Mouse (Mus musculus) kidney, embryonic 16.5 days (tissue): Measurements from ENCODE around the gene Gm2663. TPM values are rescaled to one million over a fixed set of nuclear protein-coding genes. Genes with fewer than 3 reads are reported as not detected.
"Not testable (repeated sequence)": the region's sequence is repeated elsewhere in the genome, so short reads cannot be mapped to it uniquely, and the experiment has no call there.

Experiments used
- ATAC-seq: fragments of 200-750 bp; cut with Nextera tagmentation; 2 replicates; pipeline ENCODE4 v1.8.0; 2017; ENCODE audit warnings: moderate TSS enrichment; ENCODE audit not compliant: low FRiP score, low TSS enrichment
- H3K27ac ChIP-seq: fragments of 300-500 bp; sonication (generic); 2 replicates; pipeline ENCODE4 v1.5.1; 2014; ENCODE audit warnings: low read length
- H3K27me3 ChIP-seq: fragments of 300-500 bp; sonication (generic); 2 replicates; pipeline ENCODE4 v1.6.1; 2014; ENCODE audit warnings: low read length, control low read depth, mixed read lengths; ENCODE audit not compliant: insufficient read depth
- H3K36me3 ChIP-seq: fragments of 300-500 bp; sonication (generic); 2 replicates; pipeline ENCODE4 v1.6.1; 2014; ENCODE audit warnings: low read length, control low read depth, mixed read lengths; ENCODE audit not compliant: insufficient read depth
- H3K4me1 ChIP-seq: fragments of 300-500 bp; sonication (generic); 2 replicates; pipeline ENCODE4 v1.6.1; 2014; ENCODE audit warnings: low read length, control low read depth, mixed read lengths; ENCODE audit not compliant: insufficient read depth
- H3K4me2 ChIP-seq: fragments of 300-500 bp; sonication (generic); replicated peaks from 2 replicates; pipeline ENCODE4 v1.6.1; 2014; ENCODE audit warnings: low read depth, low read length
- H3K4me3 ChIP-seq: fragments of 300-500 bp; sonication (generic); 2 replicates; pipeline ENCODE4 v1.5.1; 2014; ENCODE audit warnings: mild to moderate bottlenecking, low read length
- H3K9ac ChIP-seq: fragments of 300-500 bp; sonication (generic); replicated peaks from 2 replicates; pipeline ENCODE4 v1.6.1; 2014; ENCODE audit warnings: low read length
- H3K9me3 ChIP-seq: fragments of 300-500 bp; sonication (generic); 2 replicates; pipeline ENCODE4 v1.6.1; 2016; ENCODE audit warnings: low read length, control low read depth
- WGBS: fragments of 180-500 bp; shearing (Covaris S2); extraction: QIAGEN DNeasy Blood & Tissue Kit; methylation state at CpG from one replicate; pipeline ENCODE4 v1.1.7; 2014; 5-methylcytosine and 5-hydroxymethylcytosine counted together
- polyA plus RNA-seq: library from polyadenylated mRNA; unstranded; fragments of >200 nt; fragmentation: Nextera tagmentation; extraction: Ambion mirVana; gene quantifications from 2 replicates; pipeline ENCODE4 v1.2.1, GENCODE M21; 2015

Gene Gm2663
- polyA plus RNA-seq = not detected in 2 replicates

GRCm38 (mm10) chr6:40999379-40999778 lies at the start of gene Gm2663:
TSS of gene Gm2663 (minus strand) at chr6:40999479.
- not testable (repeated sequence) for H3K27me3 ChIP-seq, H3K36me3 ChIP-seq, ATAC-seq, H3K9me3 ChIP-seq, H3K9ac ChIP-seq, H3K4me3 ChIP-seq, H3K4me2 ChIP-seq, H3K4me1 ChIP-seq, H3K27ac ChIP-seq

GRCm38 (mm10) chr6:41048602-41049001 lies 49.3 kb upstream of the Gm2663 start:
- Histone ChIP-seq H3K9me3 (no peaks in the 10 kb centered on the region), H3K4me3 (no peak overlapping the region), H3K4me2 (no peak overlapping the region), H3K27me3 (no peaks in the 10 kb centered on the region), H3K4me1 (no peaks in the 10 kb centered on the region), H3K9ac (no peak overlapping the region), H3K27ac (no peak overlapping the region), H3K36me3 (no peaks in the 10 kb centered on the region)
- ATAC-seq = no peak
- 19% methylated on average over 1 of the region's 1 CpGs for WGBS

- Histone ChIP-seq H3K9me3 (no peaks in the 10 kb centered on the region), H3K4me2 (no peak overlapping the region), H3K4me1 (no peaks in the 10 kb centered on the region), H3K27me3 (no peaks in the 10 kb centered on the region), H3K4me3 (no peak overlapping the region), H3K27ac (no peak overlapping the region), H3K36me3 (no peaks in the 10 kb centered on the region), H3K9ac (no peak overlapping the region)
- no peak for ATAC-seq
- 84% methylated on average over 1 of the region's 1 CpGs for WGBS
These were observed 48.7 kb upstream of the Gm2663 start for GRCm38 (mm10) chr6:41047961-41048360.

GRCm38 (mm10) chr6:41047202-41047601 lies 47.9 kb upstream of the Gm2663 start:
- no peaks in the 10 kb centered on the region for H3K9me3 ChIP-seq
- H3K4me1 ChIP-seq = no peaks in the 10 kb centered on the region
- H3K36me3 ChIP-seq = no peaks in the 10 kb centered on the region
- no peak overlapping the region for H3K9ac ChIP-seq
- WGBS = 82% methylated on average over 1 of the region's 1 CpGs
- no peak overlapping the region for H3K4me2 ChIP-seq
- no peak for ATAC-seq
- H3K27me3 ChIP-seq = no peaks in the 10 kb centered on the region
- no peak overlapping the region for H3K27ac ChIP-seq
- H3K4me3 ChIP-seq = no peak overlapping the region

GRCm38 (mm10) chr6:41046553-41046952 lies 47.3 kb upstream of the Gm2663 start:
- no peak overlapping the region for H3K4me3 ChIP-seq
- no peaks in the 10 kb centered on the region for H3K9me3 ChIP-seq
- no peak overlapping the region for H3K9ac ChIP-seq
- H3K27me3 ChIP-seq = no peaks in the 10 kb centered on the region
- 66% methylated on average over 2 of the region's 2 CpGs for WGBS
- H3K4me1 ChIP-seq = no peaks in the 10 kb centered on the region
- no peak for ATAC-seq
- H3K4me2 ChIP-seq = no peak overlapping the region
- H3K36me3 ChIP-seq = no peaks in the 10 kb centered on the region
- no peak overlapping the region for H3K27ac ChIP-seq

- 84% methylated on average over 1 of the region's 1 CpGs for WGBS
- no peak overlapping the region for H3K9ac ChIP-seq
- H3K9me3 ChIP-seq = no peaks in the 10 kb centered on the region
- H3K4me2 ChIP-seq = no peak overlapping the region
- no peaks in the 10 kb centered on the region for H3K27me3 ChIP-seq
- ATAC-seq = no peak
- no peaks in the 10 kb centered on the region for H3K4me1 ChIP-seq
- H3K4me3 ChIP-seq = no peak overlapping the region
- no peaks in the 10 kb centered on the region for H3K36me3 ChIP-seq
- H3K27ac ChIP-seq = no peak overlapping the region
These were observed 45.5 kb upstream of the Gm2663 start for GRCm38 (mm10) chr6:41044753-41045152.

- Histone ChIP-seq H3K27me3 (no peaks in the 10 kb centered on the region), H3K4me1 (no peaks in the 10 kb centered on the region), H3K9me3 (no peaks in the 10 kb centered on the region), H3K4me3 (no peak overlapping the region), H3K36me3 (no peaks in the 10 kb centered on the region), H3K27ac (no peak overlapping the region), H3K4me2 (no peak overlapping the region), H3K9ac (no peak overlapping the region)
- no peak for ATAC-seq
- WGBS = 73% methylated on average over 1 of the region's 1 CpGs
These were observed 45.0 kb upstream of the Gm2663 start for GRCm38 (mm10) chr6:41044314-41044713.

GRCm38 (mm10) chr6:41035409-41035808 lies 36.1 kb upstream of the Gm2663 start, which contains the start of gene 2210010C04Rik:
TSS of gene 2210010C04Rik (minus strand) at chr6:41035509.
- ATAC-seq = no peak
- Histone ChIP-seq H3K9ac (no peak within 1 kb of the TSS), H3K4me1 (no peaks in the 10 kb centered on the region), H3K4me2 (no peak within 1 kb of the TSS), H3K4me3 (no peak within 1 kb of the TSS), H3K9me3 (no peaks in the 10 kb centered on the region), H3K27me3 (no peaks in the 10 kb centered on the region), H3K36me3 (no peaks in the 10 kb centered on the region), H3K27ac (no peak within 1 kb of the TSS)

GRCm38 (mm10) chr6:41032802-41033201 lies 33.5 kb upstream of the Gm2663 start:
- Histone ChIP-seq H3K4me2 (no peak overlapping the region), H3K36me3 (no peaks in the 10 kb centered on the region), H3K4me1 (no peaks in the 10 kb centered on the region), H3K9ac (no peak overlapping the region), H3K27ac (no peak overlapping the region), H3K4me3 (no peak overlapping the region), H3K9me3 (no peaks in the 10 kb centered on the region), H3K27me3 (no peaks in the 10 kb centered on the region)
- 88% methylated on average over 6 of the region's 6 CpGs for WGBS
- no peak for ATAC-seq

GRCm38 (mm10) chr6:41032231-41032630 lies 33.0 kb upstream of the Gm2663 start:
- H3K4me2 ChIP-seq = no peak overlapping the region
- H3K9me3 ChIP-seq = no peaks in the 10 kb centered on the region
- H3K27me3 ChIP-seq = no peaks in the 10 kb centered on the region
- no peak overlapping the region for H3K9ac ChIP-seq
- no peaks in the 10 kb centered on the region for H3K36me3 ChIP-seq
- peaks cover 3% of the 10 kb centered on the region; the same call in 1 of the 2 replicates for H3K4me1 ChIP-seq
- WGBS = 79% methylated on average over 3 of the region's 3 CpGs
- no peak for ATAC-seq
- no peak overlapping the region for H3K4me3 ChIP-seq
- H3K27ac ChIP-seq = no peak overlapping the region

- Histone ChIP-seq H3K4me3 (no peak overlapping the region), H3K27me3 (no peaks in the 10 kb centered on the region), H3K36me3 (no peaks in the 10 kb centered on the region), H3K27ac (no peak overlapping the region), H3K9me3 (no peaks in the 10 kb centered on the region), H3K4me1 (peaks cover 16% of the 10 kb centered on the region), H3K4me2 (no peak overlapping the region), H3K9ac (no peak overlapping the region)
- 87% methylated on average over 3 of the region's 3 CpGs for WGBS
- no peak for ATAC-seq
These were observed 31.5 kb upstream of the Gm2663 start for GRCm38 (mm10) chr6:41030821-41031220.
